Mouse (Mus musculus) layer of hippocampus, adult 18-20 months (tissue): ENCODE measurements at regions not wholly inside any gene's neighbourhood (a gene's known extent, or its start where the extent isn't known, plus 50 kb on each side); places are given as distances from the start of the nearest gene placed in this dataset.
"Not testable (repeated sequence)": the region's sequence is repeated elsewhere in the genome, so short reads cannot be mapped to it uniquely, and the experiment has no call there.

Source experiments
- DNase-seq, 2 experiments: peaks; one replicate each; pipeline ENCODE4 v3.0.0; 2022; ENCODE audit warnings: low spot score in 2 of 2

GRCm38 (mm10) chr3:8206623-8207404 is 1403.1 kb downstream of the Zfp704 start:
- no peak for DNase-seq

DNA sequence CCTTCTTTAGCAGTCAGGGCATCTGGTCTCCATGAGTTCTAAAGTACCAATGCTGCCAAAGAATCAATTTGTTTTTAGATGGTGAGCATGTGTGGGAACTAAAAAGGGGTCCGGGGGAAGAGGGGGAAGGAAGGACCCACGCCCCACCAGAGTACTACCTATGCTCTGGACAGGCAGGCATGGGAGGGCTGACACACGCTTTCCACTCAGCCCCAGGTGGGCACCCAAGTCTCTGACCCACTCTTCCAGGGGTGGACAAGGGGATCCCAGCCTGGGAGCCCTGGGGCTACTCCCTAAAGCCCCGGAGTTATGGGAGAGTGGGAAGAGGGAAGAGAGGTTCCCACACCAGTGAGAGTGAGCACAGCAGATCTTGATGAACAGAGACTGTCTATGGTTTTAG is 1446.9 kb downstream of the Zfp704 start:
- DNase-seq: no peak

GRCm38 (mm10) chr3:8161997-8162756 is 1447.7 kb downstream of the Zfp704 start:
- peak in 1 of 2 experiments; percentile 2 for DNase-seq

- DNase-seq: no peak
These were observed 1466.9 kb downstream of the Zfp704 start for GRCm38 (mm10) chr3:8143016-8143415.

- DNase-seq: peak in 1 of 2 experiments; percentile 2
These were observed 1467.7 kb downstream of the Zfp704 start for GRCm38 (mm10) chr3:8142190-8142589.

- peak in 1 of 2 experiments; percentile 3 for DNase-seq
These were observed 1468.2 kb downstream of the Zfp704 start for GRCm38 (mm10) chr3:8141664-8142084.

DNA sequence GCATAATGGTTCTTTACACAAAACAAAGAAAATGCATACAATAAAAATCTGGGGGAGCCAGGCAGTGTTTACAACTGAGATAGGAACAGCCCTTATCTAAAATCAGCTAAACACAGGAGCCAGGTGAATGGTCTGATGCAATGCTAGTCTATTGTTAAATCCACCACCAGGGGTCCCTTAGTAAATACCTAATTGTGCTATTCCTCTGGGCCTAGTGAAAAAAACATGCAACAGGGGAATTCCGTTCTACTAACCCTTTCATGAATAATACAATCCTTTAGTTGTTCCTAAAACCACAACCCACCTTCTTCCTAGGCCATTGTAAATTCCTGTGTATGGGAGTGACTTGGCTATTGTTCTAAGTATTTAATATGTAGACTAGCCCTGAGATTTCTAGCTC is 1486.2 kb downstream of the Zfp704 start:
- DNase-seq: not testable (repeated sequence)

DNA sequence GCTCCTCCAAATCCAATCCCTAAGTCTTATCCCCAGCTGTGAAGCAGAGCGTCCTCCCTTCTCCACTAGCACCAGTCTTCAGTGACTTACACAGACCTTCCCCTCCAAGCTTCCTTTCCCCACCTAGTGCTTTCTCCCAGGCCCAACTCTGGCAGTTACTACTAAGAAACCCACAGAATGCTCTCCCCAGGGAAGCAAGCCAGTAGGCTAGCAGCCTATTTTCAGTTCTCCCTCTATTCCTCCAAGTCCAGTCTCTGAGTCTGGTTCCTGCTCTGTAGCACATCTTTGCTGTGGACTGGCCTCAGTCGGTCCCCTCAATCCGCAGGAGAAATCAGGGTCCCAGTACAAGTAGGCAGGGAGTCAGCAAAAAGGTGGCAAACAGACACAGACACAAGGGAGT is 1486.7 kb downstream of the Zfp704 start:
- no peak for DNase-seq

GRCm38 (mm10) chr3:8098291-8098690 is 1478.0 kb upstream of the 1700008P02Rik start:
- DNase-seq: no peak

- DNase-seq: no peak
These were observed 1464.5 kb upstream of the 1700008P02Rik start for GRCm38 (mm10) chr3:8084749-8085148.

- DNase-seq: no peak
These were observed 1433.5 kb upstream of the 1700008P02Rik start for GRCm38 (mm10) chr3:8053711-8054110.

DNA sequence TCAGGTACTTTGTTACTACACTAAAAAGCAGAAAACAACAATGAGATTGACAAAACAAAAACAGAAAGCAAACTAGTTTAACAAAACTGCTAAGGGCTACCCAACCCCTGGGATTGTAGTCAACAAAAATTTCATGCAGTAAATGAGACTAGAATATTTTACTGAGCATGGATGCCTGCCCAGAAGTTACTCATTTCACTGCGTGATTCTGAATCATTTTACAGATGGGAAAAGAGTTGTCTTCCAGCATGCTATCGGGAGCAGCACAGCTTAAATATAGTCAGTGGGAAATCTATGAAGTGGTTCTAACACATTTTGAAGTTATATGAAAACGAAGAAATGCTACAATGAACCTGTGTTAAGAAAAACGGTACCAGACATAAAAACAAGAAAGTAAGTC is 1430.9 kb upstream of the 1700008P02Rik start:
- DNase-seq: peak; percentile 52 to 77

GRCm38 (mm10) chr3:8049706-8050105 is 1429.5 kb upstream of the 1700008P02Rik start:
- DNase-seq: no peak

DNA sequence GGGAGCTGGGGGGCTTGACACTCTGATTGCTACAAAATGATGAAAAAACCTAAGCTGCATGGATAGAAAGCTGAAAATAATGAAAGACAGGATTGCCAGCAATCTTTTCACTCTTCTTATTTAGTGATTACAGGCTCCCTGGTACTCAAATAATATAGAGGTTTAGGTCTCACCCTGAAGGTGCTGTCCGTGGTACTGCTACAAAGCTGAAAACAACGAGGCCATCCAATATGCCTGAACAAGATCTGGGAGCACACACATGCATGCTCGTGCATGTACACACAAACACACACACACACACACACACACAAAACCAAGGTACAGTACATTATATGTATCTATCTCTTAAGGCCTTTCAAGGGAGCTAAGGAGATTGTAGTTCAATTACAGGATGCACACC is 1426.1 kb upstream of the 1700008P02Rik start:
- no peak for DNase-seq

DNA sequence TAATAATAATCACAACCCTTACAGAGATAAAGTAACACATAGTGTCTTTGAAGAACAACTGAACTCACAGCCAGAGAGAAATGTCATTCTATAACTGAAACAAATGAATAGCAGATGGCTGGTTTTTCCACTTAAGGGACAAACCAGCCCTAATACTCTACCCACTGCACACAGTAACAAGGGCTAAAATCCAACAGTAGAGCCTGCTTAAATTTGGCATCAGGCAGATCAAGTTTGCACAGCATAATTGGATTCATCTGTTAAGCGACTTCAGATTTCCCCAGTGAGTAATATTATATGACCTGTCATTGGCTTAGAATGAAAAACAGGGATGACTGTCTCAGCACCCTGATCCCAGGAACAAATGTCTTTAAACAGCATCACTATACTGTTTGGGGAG is 1416.5 kb upstream of the 1700008P02Rik start:
- DNase-seq: no peak

DNA sequence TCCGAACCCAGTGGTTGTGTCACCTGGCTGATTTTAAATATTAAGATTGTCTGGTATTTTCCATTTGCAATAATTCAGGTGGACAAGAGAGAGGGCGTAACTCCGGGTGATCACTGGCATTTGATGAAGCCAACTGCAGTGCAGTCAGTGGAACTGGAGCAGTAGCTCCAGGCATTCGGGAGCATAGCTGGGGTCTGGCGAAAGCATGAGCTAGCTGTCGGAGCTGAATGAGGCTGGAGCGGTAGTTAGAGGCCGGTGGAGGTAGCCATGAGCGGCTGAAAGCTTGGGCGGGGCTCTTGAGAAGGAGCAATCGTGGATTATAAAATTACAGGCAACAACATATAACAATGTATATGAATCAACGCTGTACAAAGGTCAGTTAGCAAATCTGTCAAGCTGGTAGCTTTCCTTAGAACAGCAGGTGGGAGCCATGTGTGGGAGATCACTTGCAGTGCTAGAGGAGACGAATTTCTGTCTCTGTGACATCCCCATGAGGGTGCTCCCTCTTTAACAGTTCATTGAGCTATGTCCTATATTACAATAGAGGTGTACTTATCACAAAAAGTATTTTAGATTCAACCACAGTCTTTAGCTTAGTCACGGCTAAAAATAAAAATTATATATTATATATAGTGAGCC is 1415.0 kb upstream of the 1700008P02Rik start:
- DNase-seq: no peak

DNA sequence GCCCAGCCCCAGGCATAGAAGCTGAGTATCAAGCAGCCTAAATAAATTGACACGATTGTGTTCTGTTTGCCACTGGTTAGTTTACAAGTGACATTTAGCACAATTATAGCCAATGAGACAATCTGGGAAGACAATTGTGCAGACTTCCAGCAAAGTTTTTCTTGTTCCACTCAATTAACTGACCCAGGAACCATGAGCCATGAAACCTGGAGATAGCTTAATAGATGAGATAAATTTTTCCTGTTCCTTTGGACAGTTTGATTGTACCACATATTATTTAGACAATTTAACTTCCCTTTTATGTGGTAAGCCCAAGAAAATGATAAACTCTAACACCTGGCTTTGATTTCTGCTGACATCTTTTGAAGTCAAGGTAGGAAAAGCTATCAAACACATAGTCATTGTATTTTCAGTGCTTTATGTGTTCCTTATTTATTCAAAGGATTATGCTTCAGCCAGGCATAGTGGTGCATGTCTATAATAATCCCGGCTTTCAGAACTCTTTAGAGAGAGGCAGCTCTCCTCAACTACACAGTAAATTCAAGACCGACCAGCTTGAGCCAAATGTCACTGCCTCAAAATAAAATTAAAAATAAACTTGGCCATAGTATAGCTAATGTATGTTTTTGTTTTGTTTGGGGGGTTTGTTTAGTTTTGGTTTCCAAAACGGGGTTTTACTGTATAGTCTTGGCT is 1406.2 kb upstream of the 1700008P02Rik start:
- DNase-seq: no peak

DNA sequence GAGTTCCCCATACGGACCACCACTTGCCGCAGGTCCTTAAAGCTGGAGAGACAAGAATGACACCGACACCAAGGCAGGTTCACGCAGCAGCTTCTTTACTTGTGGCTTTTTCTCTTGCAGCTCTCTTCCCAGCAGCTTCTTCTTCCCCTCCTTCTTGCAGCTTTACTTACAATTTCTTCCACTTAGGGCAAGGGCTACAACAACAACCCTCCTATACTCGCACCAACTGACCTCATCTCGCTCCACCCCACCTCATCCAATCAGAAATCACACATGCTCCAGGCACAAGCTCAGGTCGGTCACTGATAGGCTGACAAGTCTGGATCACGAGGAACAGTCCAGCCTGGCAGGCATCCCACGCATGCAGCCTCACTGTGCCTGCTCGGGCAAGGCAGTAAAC is 1402.4 kb upstream of the 1700008P02Rik start:
- DNase-seq: no peak

DNA sequence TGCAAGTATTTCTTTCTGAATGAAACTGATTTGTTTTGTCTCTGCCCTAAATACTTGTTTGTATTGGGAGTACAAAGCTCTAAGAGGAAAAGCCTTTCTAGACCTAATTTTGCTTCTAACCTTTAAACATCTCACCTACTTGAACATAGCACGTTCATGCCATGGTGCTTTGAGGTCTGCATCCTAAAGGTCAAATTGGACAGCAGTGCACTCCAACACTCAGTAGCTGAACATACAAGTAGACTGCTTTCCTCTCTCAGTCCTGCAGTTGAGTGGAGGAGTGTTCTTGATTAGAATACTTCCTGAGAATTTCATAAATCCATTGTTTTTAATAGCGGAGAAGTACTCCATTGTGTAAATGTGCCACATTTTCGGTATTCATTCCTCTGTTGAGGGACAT is 1397.2 kb upstream of the 1700008P02Rik start:
- no peak for DNase-seq

GRCm38 (mm10) chr3:8016945-8017344 is 1396.7 kb upstream of the 1700008P02Rik start:
- no peak for DNase-seq

DNA sequence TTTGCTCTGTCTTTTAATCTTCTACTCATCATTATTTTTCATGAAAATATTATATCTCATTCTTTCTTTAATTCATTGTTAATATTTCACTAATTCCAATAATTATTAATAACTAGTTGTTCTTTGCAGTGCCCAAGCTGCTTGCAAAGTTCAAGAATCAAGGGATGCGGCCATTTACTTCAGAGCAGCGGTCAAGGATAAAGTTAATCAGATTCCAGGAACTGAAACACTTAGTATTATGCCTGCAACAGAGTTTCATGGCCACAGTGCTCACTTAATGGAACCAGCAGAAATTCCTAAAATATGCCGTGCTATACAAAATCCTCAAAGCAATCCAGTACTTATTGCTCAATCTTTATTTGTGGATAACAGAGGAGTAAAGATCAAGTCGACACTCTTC is 1389.7 kb upstream of the 1700008P02Rik start:
- no peak for DNase-seq
